Mouse (Mus musculus): Measurements from ENCODE around the gene Nucb1. TPM values are rescaled to one million over a fixed set of nuclear protein-coding genes. Genes with fewer than 3 reads are reported as not detected.
"Not testable (repeated sequence)": the region's sequence is repeated elsewhere in the genome, so short reads cannot be mapped to it uniquely, and the experiment has no call there.

Nucb1 gene
- total RNA-seq, 4 experiments from 2014 or later = 130 to 149 (median 139) TPM

DNA sequence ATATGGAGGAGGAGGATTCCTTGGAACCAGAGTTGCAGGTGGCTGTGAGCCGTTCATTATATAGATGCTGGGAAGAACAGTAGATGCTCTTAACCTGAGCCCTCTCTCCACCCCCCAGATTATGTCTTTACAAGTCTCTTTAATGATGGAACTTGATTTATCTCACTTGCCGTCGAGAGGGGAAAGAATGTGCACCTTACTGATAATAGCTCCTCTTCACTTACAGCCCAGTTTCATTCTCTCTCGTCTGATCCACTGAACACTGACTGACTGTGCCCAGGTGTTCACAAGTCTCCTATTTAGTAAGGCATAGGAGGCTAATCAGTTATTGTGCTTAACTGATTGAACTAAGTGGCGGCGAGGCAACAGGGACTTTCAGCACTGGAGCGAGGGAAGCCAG is 20.6 kb downstream of the Nucb1 start:
- DNase-seq (ENCODE audit: low spot score) = no peak

- peak; percentile 63 for DNase-seq (ENCODE audit: low spot score)
Observed at GRCm38 (mm10) chr7:45488293-45489204, 21.7 kb downstream of the Nucb1 start, which contains the start of gene Dhdh. Gene Dhdh (minus strand): TSS chr7:45488805.

- DNase-seq (ENCODE audit: low spot score) = no peak
Observed at GRCm38 (mm10) chr7:45487861-45488292, 22.3 kb downstream of the Nucb1 start.

DNA sequence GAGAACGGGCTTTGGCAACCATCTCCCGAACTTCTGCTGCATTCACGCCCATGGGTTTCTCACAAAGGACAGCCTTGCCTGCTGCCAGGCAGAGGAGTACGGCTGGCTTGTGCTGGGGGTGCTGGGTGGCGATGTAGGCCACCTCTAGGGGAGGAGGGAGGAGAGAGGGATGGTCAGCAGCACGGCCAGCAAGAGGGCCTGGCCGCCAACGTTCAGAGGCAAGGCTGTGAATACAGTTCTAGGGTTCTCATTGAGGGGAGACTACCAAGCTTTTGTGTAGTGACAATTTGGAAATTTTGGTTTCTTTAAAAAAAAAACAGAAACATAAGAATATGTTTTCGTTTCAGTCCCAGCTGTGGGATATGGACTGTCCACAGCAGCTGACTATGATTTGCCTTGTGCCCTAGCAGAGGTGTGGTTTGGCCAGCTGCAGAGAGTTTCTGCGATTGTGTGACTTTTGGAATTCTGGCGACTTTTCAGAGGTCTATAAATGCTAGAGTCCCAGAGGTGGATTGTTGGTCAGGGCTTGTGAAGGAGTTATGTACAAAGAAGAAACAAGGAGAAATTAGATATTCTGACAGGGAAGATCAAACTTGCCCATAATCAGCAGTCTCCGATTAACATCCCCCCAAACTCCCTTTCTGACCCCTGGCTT is 23.3 kb downstream of the Nucb1 start, which contains the start of gene Gm45808:
TSS of gene Gm45808 (minus strand) at position 51 of the 655 bp plus-strand sequence.
- no peak for DNase-seq (ENCODE audit: low spot score)

- DNase-seq (ENCODE audit: low spot score) = no peak
Observed at GRCm38 (mm10) chr7:45486158-45486557, 24.0 kb downstream of the Nucb1 start.

- DNase-seq (ENCODE audit: low spot score) = not testable (repeated sequence)
Observed at GRCm38 (mm10) chr7:45484985-45485384, 25.2 kb downstream of the Nucb1 start.

DNA sequence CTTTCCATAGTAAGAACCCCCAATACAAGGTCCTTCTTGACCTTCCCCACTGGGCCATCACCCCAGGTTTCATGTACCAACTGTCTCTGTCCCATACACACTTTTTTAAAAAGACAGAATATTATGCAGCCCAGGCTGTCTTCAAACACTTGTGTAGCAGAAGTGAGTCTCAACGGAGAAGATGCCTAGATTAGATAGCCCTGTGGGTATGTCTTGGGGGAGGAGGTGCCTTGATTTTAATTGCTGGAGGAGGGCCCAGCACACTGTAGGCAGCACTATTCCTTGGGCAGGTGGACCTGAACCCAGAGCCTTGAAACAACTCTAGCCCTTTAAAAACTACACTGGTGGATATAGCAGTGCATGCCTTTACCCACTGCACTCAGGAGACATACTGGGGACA is 28.0 kb downstream of the Nucb1 start:
- no peak for DNase-seq (ENCODE audit: low spot score)

DNA sequence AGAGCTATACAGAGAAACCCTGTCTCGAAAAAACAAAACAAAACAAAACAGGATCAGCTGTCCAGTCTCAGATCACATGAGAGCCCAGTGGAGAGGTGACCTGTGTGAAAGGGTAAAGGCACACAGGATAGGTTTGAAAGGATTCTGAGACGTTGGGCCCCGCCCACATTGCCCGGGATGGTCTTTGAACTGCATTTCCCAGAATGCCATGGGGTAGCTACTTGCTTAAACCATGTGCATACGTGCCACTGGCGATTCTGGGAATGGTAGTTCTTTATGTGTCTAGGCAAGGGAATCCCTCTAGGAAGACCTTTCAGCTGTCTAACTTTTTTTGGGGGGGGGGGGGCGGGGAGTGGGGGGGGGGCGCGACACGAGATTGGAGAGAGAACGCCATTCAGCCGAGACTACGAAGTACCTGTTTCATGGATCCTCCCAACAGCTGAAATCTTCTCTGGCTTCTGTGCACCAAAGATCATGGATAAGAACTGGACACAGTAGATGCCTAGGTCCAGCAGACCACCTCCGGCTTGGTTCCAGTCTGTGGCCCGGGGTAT is 28.8 kb downstream of the Nucb1 start, which contains the start of gene Tulp2:
TSS of gene Tulp2 (plus strand) at position 504 of the 554 bp plus-strand sequence.
- peak; percentile 61 for DNase-seq (ENCODE audit: low spot score)

GRCm38 (mm10) chr7:45480310-45480709 is 29.9 kb downstream of the Nucb1 start:
- not testable (repeated sequence) for DNase-seq (ENCODE audit: low spot score)

GRCm38 (mm10) chr7:45478774-45479173 is 31.4 kb downstream of the Nucb1 start:
- no peak for DNase-seq (ENCODE audit: low spot score)

DNA sequence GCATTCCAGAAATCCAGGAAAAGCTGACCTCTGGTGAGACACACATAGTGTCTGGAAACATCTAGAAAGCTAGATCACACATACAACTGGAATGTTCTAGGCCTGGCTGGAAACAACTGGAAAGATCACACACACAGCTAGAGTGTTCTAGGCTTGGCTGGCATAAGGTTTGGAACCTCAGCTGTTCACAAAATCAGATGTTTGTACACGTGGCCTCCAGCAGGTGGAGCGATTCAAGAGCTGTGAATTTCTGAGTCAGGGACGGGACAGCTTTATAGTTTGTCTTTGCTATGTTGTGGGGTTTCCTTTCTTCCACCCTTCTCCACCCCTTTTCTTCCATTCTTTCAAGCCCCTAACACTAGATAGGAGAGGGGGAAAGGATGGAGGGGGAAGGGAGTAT is 33.2 kb downstream of the Nucb1 start:
- peak; percentile 62 for DNase-seq (ENCODE audit: low spot score)

- DNase-seq (ENCODE audit: low spot score) = no peak
Observed at GRCm38 (mm10) chr7:45476453-45476852, 33.8 kb downstream of the Nucb1 start.

- no peak for DNase-seq (ENCODE audit: low spot score)
Observed at GRCm38 (mm10) chr7:45475291-45475969, 34.8 kb downstream of the Nucb1 start.

DNA sequence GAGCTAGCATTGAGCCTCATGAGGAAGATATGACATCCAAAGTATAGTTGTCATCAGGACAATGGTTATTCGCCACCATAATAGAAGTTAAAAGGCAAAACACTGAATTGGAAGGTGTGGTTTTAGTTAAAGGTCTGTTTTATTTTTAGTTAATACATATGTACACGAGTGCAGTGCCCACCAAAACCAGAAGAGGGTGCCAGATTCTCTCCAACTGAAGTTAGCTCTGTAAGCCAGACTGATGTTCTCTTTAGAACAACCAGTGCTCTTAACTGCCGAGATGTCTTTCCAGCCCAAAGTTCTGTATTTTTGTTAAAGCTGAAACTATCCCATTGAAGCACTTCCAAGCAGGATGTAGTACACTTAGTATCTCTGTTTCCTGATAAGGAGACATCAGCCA is 39.3 kb downstream of the Nucb1 start:
- DNase-seq (ENCODE audit: low spot score) = peak; percentile 78

DNA sequence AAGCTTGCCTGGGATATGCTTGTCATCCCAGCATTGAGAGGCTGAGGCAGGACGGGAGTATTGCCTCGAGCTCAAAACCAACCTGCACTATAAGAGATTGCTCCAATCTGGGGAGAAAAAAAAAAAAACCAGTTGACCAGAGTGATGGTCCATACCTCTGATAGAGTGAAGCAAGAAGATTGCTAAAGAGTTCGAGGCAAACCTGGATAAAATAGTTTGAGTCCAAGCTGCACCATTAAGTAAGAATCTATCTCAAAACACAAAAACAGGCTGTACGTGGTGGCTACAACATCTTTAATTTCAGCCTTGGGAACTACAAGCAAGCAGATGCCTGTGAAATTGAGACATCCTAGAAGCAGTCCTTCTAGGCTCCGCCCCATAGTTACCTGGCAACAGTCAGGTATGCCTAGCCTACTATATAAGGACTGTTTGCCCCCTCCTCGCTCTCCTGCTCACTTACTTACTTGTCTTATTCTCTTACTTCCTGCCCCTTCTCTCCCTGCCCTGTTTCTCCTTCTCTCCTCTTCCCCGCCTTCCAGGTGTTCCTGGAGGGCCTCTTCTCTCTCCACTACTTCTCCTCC is 43.0 kb downstream of the Nucb1 start:
- DNase-seq (ENCODE audit: low spot score) = no peak

DNA sequence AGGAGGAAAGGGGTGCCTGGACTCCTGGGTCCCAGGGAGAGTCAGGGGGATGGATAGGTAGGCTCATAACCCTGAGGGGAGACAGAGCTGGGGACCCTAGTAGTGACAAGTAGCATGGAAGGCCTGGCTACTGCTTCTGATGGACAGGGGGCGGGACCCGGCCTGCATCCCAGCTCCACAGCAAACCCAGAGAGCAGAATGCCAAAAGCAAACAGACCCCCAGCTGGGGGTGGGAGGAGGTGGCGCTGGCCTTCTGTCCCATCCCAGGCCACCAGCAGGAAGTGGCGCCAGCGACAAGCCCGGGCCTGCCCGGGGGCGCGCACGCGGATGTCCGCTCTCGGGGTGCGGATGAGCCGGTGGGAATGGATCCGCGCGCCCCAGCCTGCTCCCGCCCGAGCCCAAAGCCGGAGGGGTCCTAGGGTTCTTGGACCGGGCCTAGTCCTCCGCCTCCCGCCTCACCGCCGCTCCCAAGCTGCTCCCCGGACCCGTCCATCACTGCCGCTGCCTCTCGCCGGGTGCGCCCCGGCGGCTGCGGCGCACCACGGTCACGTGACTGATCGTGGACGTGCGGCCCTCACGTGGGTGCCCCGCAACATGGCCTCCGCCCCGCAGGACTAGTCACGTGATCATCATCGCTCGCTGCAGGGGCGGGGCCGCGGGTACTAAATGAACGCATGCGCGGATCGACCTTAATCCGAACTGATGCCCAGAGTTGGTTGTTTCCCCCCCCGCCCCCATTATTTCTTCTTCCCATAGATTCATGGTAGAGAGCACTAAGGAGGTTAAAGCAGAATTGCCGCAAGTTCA is 43.7 kb downstream of the Nucb1 start, which contains the start of gene Bax:
TSS of gene Bax (minus strand) at position 616 of the 807 bp plus-strand sequence.
- peak; percentile 95 for DNase-seq (ENCODE audit: low spot score)

- no peak for DNase-seq (ENCODE audit: low spot score)
Observed at GRCm38 (mm10) chr7:45465549-45465948, 44.7 kb downstream of the Nucb1 start.

- no peak for DNase-seq (ENCODE audit: low spot score)
Observed at GRCm38 (mm10) chr7:45465112-45465511, 45.1 kb downstream of the Nucb1 start.

- DNase-seq (ENCODE audit: low spot score) = no peak
Observed at GRCm38 (mm10) chr7:45463987-45464778, 46.0 kb downstream of the Nucb1 start.
